18 mouse cellular contexts compared by ENCODE assay signal in the genomic region with DNA sequence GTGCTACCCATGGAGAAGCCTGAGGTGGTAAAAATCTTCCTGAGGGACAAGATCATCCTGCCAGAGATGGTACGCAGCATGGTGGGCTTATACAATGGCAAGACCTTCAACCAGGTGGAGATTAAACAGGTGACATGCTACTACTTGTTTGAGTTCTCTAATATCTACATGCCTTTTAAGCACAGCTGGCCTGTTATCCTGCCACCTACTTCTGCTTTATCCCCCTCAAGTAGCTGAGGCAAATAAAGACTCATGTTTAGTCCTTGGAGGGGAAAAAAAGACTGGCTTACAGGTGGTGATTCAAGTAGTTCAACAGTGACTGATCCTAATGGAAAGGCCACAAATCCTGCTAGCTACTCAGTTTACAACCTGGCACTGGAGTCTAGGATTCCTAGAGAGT.
"Had no signal": no experiment of that assay in that cellular context is flagged by ENCODE, and none has a peak within 500 bp of the region (broad histone marks: within the 10 kb centered on the region; RNA-seq: fewer than 3 reads in every experiment).

No protein-coding gene starts in this region.

- H3K9ac ChIP-seq: lung, embryonic 14.5 days; midbrain, embryonic 12.5 days; neural tube, embryonic 13.5 days; neural tube, embryonic 15.5 days had no signal

- H3K4me1 ChIP-seq: midbrain, embryonic 10.5 days; midbrain, embryonic 12.5 days; neural tube, embryonic 13.5 days; neural tube, embryonic 15.5 days had no signal

- H3K36me3 ChIP-seq: neural tube, embryonic 13.5 days; neural tube, embryonic 15.5 days had no signal

- H3K27ac ChIP-seq: midbrain, embryonic 10.5 days; midbrain, embryonic 12.5 days; neural tube, embryonic 13.5 days; neural tube, embryonic 15.5 days had no signal

- H3K4me3 ChIP-seq: midbrain, embryonic 10.5 days; midbrain, embryonic 12.5 days; myocyte; neural tube, embryonic 13.5 days; neural tube, embryonic 15.5 days had no signal

- H3K27me3 ChIP-seq: midbrain, embryonic 12.5 days; neural tube, embryonic 13.5 days; neural tube, embryonic 15.5 days had no signal

- DNase-seq: lung, adult 18-20 months; lung, embryonic 14.5 days; lung, postnatal 10 days; lung, postnatal 4 days; midbrain, embryonic 14.5 days; retina, postnatal 1 day; right cerebral cortex, adult 18-20 months; right cerebral cortex, postnatal 25 days; right cerebral cortex, postnatal 4 days; spleen, adult 18-20 months; thymus, adult 18-20 months; thymus, postnatal 14 days; thymus, postnatal 36 days had no signal

- H3K9me3 ChIP-seq: midbrain, embryonic 10.5 days; midbrain, embryonic 12.5 days; neural tube, embryonic 13.5 days; neural tube, embryonic 15.5 days had no signal
